Comparison of ENCODE assay signal across 8 mouse cellular contexts in the genomic region with DNA sequence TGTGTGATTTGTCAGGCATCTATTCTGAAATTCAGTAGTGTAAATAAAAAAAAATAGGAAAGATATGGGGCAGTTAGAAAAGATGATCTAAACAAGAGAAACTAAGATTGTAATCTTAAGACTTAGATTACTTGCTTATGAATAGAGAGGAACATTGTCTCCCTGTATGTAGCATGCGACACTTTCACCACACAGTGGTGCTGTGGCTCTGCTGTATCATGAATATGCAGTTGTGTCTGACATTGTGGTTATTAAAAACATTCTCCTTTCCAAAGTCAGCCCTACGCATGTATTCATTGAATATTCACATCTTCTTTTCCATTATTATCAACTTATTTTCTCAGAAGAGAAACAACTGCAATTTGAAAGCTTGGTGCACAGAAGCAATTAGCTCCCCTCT. TPM values are rescaled to one million over a fixed set of nuclear protein-coding genes. Genes with fewer than 3 reads are reported as not detected.
DNase-seq lines count a peak whose midpoint lies in the region; ATAC-seq lines count a peak whose summit lies in the region.

No protein-coding gene starts in this region.

- no peaks in the 10 kb centered on the region for H3K9me3 ChIP-seq in midbrain, embryonic 10.5 days (replicated peaks)

- WGBS in midbrain, embryonic 10.5 days = 71% methylated on average over 2 of the region's 2 CpGs

- no peaks in the 10 kb centered on the region for H3K36me3 ChIP-seq in midbrain, embryonic 10.5 days

- no peaks in the 10 kb centered on the region for H3K27me3 ChIP-seq in midbrain, embryonic 10.5 days (ENCODE audit: low read depth, poor library complexity, severe bottlenecking)

- no peak overlapping the region for H3K4me3 ChIP-seq in midbrain, embryonic 10.5 days

- no peak overlapping the region for H3K27ac ChIP-seq in midbrain, embryonic 10.5 days (replicated peaks)

- H3K4me1 ChIP-seq in midbrain, embryonic 10.5 days = no peaks in the 10 kb centered on the region

- ATAC-seq in megakaryocyte progenitor cell, adult 5-6 weeks (replicated peaks; ENCODE audit: poor library complexity) = no peak

- DNase-seq in adrenal gland, postnatal 10 days = peak; percentile 28
- DNase-seq in adrenal gland, adult 2 months = no peak
- DNase-seq in ovary, postnatal 36 days (ENCODE audit: low spot score) = peak; percentile 4
- DNase-seq in ovary, adult 18-20 months (ENCODE audit: low spot score) = no peak
- DNase-seq in kidney, postnatal 4 days = peak; percentile 51 to 58
- DNase-seq in midbrain, embryonic 10.5 days (ENCODE audit: low spot score) = peak; percentile 13
- DNase-seq in cerebellum, adult 9-11 months = no peak

RNA-seq across cellular contexts. Expression of a gene that starts 40.0 kb away (rescaled TPM):
- total RNA-seq in adrenal gland, postnatal 10 days (2021) = not detected
- not detected for total RNA-seq in adrenal gland, adult 2 months (2021)
- polyA plus RNA-seq in adrenal gland, adult 2 months (2012; rRNA removed) = not detected in 2 replicates
- 0.30 and 0.31 TPM in 2 replicates for polyA plus RNA-seq in midbrain, embryonic 10.5 days (2016; fragmentation: Nextera tagmentation; extraction: Ambion mirVana)
- total RNA-seq in megakaryocyte progenitor cell, adult 5-6 weeks (2015) = not detected in 2 replicates
- not detected in 2 replicates for total RNA-seq in megakaryocyte progenitor cell, adult 5-6 weeks (2017)

RNA-seq across cellular contexts. Expression of a gene that starts 43.3 kb away (rescaled TPM):
- total RNA-seq in adrenal gland, postnatal 10 days (2021) = not detected
- total RNA-seq in adrenal gland, adult 2 months (2021) = not detected
- not detected in 2 replicates for polyA plus RNA-seq in adrenal gland, adult 2 months (2012; rRNA removed)
- polyA plus RNA-seq in midbrain, embryonic 10.5 days (2016; fragmentation: Nextera tagmentation; extraction: Ambion mirVana) = not detected in 2 replicates
- total RNA-seq in megakaryocyte progenitor cell, adult 5-6 weeks (2015) = not detected in 2 replicates
- not detected in 2 replicates for total RNA-seq in megakaryocyte progenitor cell, adult 5-6 weeks (2017)

Comparison
In these comparisons a context has a peak if more than half of its experiments do, and no peak if none do; other contexts are left out.
1. DNase-seq: peak in adrenal gland, postnatal 10 days (single experiment), ovary, postnatal 36 days (single experiment), kidney, postnatal 4 days (2 of 2) and midbrain, embryonic 10.5 days (single experiment); none in adrenal gland, adult 2 months (single experiment), ovary, adult 18-20 months (single experiment) and cerebellum, adult 9-11 months (single experiment).